Mouse (Mus musculus) lung, adult 10 weeks (tissue): ENCODE measurements around the gene Ppp1r14c. TPM values are rescaled to one million over a fixed set of nuclear protein-coding genes. Genes with fewer than 3 reads are reported as not detected.

ENCODE experiments used
- polyA plus RNA-seq: library from polyadenylated mRNA; stranded (reverse); fragments of 350-450 nt; fragmentation: Illumina TruSeq; extraction: RNeasy Lipid Tissue Mini Kit (QIAGEN cat#74804); gene quantifications from one replicate; pipeline ENCODE4 v1.2.3, GENCODE M21; 2014; ENCODE audit warnings: low read depth, low replicate concordance; ENCODE audit not compliant: insufficient read depth

Gene Ppp1r14c
- 73.3 TPM for polyA plus RNA-seq

DNA sequence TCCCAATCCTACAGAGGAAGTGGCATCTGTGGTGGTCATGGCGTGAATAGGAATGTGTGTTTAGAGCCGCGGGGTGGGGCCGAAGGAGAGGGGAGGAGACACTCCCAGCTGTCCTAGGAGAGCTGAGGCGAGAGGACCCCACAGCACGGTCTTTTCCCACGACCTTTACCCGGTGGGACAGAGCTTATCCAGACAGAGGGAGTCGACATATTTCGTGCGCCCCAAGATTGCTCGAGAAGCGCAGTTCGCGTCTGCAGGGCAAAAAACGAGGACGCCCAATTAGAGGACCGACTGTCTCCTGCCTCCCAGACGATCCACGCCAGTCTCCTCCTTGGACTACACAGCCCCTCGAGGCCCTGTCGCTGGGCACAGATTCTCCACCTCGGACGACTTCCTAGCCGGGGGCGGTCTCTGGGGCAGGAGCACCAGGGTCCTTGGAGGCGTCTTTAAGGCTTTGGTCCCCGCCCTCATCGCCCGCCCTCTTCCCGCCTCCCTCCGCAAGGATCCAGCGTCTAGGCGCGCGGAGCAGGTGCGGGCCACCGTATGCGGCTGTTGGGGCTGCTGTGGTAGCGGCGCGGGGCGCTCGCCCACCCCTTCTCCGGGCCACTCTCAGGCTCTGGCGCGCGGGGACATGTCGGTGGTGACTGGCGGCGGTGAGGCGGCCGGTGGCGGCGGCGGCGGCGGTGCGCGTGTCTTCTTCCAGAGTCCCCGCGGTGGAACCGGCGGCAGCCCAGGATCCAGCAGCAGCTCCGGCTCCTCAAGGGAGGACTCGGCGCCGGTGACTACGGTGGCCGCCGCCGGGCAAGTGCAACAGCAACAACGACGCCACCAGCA, at the start of gene Ppp1r14c:
TSS of gene Ppp1r14c (plus strand) at position 22 of the 834 bp plus-strand sequence.

Other genes starting within 250 kb of the Ppp1r14c start
- gene H60c, start 98.3 kb upstream of the Ppp1r14c start, polyA plus RNA-seq = 0.37 TPM
- gene Iyd, start 174.2 kb downstream of the Ppp1r14c start, polyA plus RNA-seq = 6.2 TPM